Mouse (Mus musculus) heart, embryonic 16.5 days (tissue): Measurements from ENCODE around the gene Doc2a. TPM values are rescaled to one million over a fixed set of nuclear protein-coding genes. Genes with fewer than 3 reads are reported as not detected.
A peak's percentile ranks its signal among the peaks of the same experiment; 100 is the strongest.
"Not testable (repeated sequence)": the region's sequence is repeated elsewhere in the genome, so short reads cannot be mapped to it uniquely, and the experiment has no call there.

Experiments used
- ATAC-seq: fragments of 200-750 bp; cut with Nextera tagmentation; replicated peaks from 2 replicates; pipeline ENCODE4 v1.8.0; 2017; ENCODE audit warnings: moderate number of reproducible peaks; ENCODE audit not compliant: insufficient read depth, low FRiP score; ENCODE audit errors: extremely low read depth
- H3K27ac ChIP-seq: fragments of 300-500 bp; sonication (generic); 2 replicates; pipeline ENCODE4 v1.5.1; 2014; ENCODE audit warnings: mild to moderate bottlenecking, low read length, control low read depth, moderate library complexity
- H3K27me3 ChIP-seq: fragments of 300-500 bp; sonication (generic); 2 replicates; pipeline ENCODE4 v1.6.1; 2014; ENCODE audit warnings: low read length, mixed read lengths; ENCODE audit not compliant: control insufficient read depth, insufficient read depth
- H3K36me3 ChIP-seq: fragments of 300-500 bp; sonication (generic); 2 replicates; pipeline ENCODE4 v1.6.1; 2014; ENCODE audit not compliant: control insufficient read depth, insufficient read depth
- H3K4me1 ChIP-seq: fragments of 300-500 bp; sonication (generic); 2 replicates; pipeline ENCODE4 v1.6.1; 2014; ENCODE audit warnings: low read length, mixed read lengths; ENCODE audit not compliant: control insufficient read depth, insufficient read depth
- H3K4me2 ChIP-seq: fragments of 300-500 bp; sonication (generic); 2 replicates; pipeline ENCODE4 v1.6.1; 2014; ENCODE audit warnings: low read depth, mild to moderate bottlenecking, control low read depth, low read length
- H3K4me3 ChIP-seq: fragments of 300-500 bp; sonication (generic); 2 replicates; pipeline ENCODE4 v1.5.1; 2014; ENCODE audit warnings: mild to moderate bottlenecking, control low read depth, low read length
- H3K9ac ChIP-seq: fragments of 300-500 bp; sonication (generic); 2 replicates; pipeline ENCODE4 v1.6.1; 2014; ENCODE audit warnings: low read length, control low read depth
- H3K9me3 ChIP-seq: fragments of 300-500 bp; sonication (generic); replicated peaks from 2 replicates; pipeline ENCODE4 v1.6.1; 2016; ENCODE audit warnings: low read length; ENCODE audit not compliant: control insufficient read depth
- WGBS: fragments of 180-500 bp; shearing (Covaris S2); extraction: QIAGEN DNeasy Blood & Tissue Kit; methylation state at CpG from one replicate; pipeline ENCODE4 v1.1.7; 2014; 5-methylcytosine and 5-hydroxymethylcytosine counted together
- polyA plus RNA-seq: library from polyadenylated mRNA; unstranded; fragments of >200 nt; fragmentation: Nextera tagmentation; extraction: Ambion mirVana; gene quantifications from 2 replicates; pipeline ENCODE4 v1.2.1, GENCODE M21; 2015

The Doc2a gene
- polyA plus RNA-seq, 1 experiment from 2014 or later: not detected

DNA sequence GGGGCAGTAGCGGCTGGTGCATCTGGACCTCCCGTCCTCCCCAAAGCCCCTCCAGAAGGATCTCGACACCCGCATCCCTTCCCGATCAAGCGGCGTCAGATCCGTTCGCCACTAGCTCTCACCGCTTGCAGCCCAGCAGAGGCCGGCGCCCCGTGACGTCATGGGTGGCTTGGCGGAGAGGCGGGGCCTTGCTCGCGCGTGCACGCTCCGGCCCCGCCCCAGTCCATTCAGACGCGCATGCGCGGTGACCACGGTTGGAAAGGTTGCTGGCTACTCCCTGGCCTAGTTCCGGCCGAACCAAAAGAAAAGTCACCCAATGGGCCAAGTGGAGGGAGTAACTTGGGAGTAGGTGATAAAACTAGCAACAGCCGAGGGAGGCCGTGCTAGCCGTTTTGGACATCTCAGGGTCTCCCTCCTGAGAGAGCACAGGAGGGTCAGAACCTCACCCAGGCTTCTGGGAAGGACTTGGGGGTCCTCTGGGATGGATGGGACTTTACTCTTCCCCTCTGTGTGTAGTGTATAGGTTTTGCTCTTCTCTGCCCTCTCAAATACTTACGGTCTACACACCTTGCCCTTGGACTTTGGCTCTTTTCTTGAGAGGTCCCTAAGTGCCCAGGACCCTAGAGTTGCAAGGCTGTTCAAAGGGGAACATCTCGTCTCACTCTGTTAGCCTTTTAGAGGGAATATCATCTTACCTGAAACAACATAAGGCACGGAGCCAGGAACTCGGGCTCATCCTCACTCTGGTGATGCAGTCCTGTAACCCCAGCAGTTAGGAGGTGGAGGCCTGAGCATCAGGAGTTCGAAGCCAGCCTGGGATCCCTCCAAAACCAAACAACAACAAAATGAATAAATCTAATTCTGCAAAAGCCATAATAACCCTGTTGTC is 51.1 kb downstream of the Doc2a start:
- Histone ChIP-seq H3K4me3 (peak overlapping the region; percentile 82), H3K9ac (peak overlapping the region; percentile 92), H3K4me2 (peak overlapping the region; percentile 84), H3K27ac (peak overlapping the region; percentile 79), H3K27me3 (no peaks in the 10 kb centered on the region), H3K9me3 (no peaks in the 10 kb centered on the region), H3K4me1 (peaks cover 12% of the 10 kb centered on the region), H3K36me3 (no peaks in the 10 kb centered on the region)
- 12% methylated on average over 37 of the region's 37 CpGs for WGBS
- ATAC-seq: peak; percentile 96

DNA sequence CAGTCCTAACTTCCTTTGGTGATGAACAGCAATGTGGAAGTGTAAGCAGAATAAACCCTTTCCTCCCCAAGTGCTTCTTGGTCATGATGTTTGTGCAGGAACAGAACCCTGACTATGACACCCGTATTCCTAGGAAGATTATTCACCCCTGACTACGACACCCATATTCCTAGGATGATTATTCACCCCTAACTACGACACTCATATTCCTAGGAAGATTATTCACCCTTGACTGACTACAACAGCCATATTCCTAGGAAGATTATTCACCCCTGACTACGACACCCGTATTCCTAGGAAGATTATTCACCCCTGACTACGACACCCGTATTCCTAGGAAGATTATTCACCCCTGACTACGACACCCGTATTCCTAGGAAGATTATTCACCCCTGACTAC is 52.6 kb downstream of the Doc2a start:
- 88% methylated on average over 7 of the region's 9 CpGs for WGBS
- H3K36me3 ChIP-seq, H3K9me3 ChIP-seq, H3K9ac ChIP-seq, H3K27me3 ChIP-seq, H3K4me3 ChIP-seq, H3K4me2 ChIP-seq, ATAC-seq, H3K27ac ChIP-seq: not testable (repeated sequence)
- H3K4me1 ChIP-seq: peaks cover 12% of the 10 kb centered on the region

Other genes starting within 250 kb of the Doc2a start
- gene Nupr1, start 216.6 kb upstream of the Doc2a start, polyA plus RNA-seq: 12.8 and 12.9 TPM in 2 replicates
- gene Sgf29, start 198.1 kb upstream of the Doc2a start, polyA plus RNA-seq: 36.1 and 39.1 TPM in 2 replicates
- 17.4 and 18.5 TPM in 2 replicates for gene Sult1a1, start 171.0 kb upstream of the Doc2a start, polyA plus RNA-seq
- gene Bola2, start 152.0 kb upstream of the Doc2a start, polyA plus RNA-seq: 75.4 and 85.6 TPM in 2 replicates
- 6.6 and 6.7 TPM in 2 replicates for gene Slx1b, start 151.6 kb upstream of the Doc2a start, polyA plus RNA-seq
- gene Coro1a, start 139.6 kb upstream of the Doc2a start, polyA plus RNA-seq: 57.7 and 131 TPM in 2 replicates
- gene Mapk3, start 87.8 kb upstream of the Doc2a start, polyA plus RNA-seq: 58.6 and 62.5 TPM in 2 replicates
- 0.75 and 1.00 TPM in 2 replicates for gene Gdpd3, start 81.1 kb upstream of the Doc2a start, polyA plus RNA-seq
- gene Ypel3, start 70.5 kb upstream of the Doc2a start, polyA plus RNA-seq: 80.8 and 84.6 TPM in 2 replicates
- gene Tbx6, start 65.9 kb upstream of the Doc2a start, polyA plus RNA-seq: 0.09 and 0.58 TPM in 2 replicates
- gene Ppp4c, start 54.9 kb upstream of the Doc2a start, polyA plus RNA-seq: 133 and 159 TPM in 2 replicates
- gene Fam57b, start 49.7 kb upstream of the Doc2a start, polyA plus RNA-seq: 0.86 and 1.4 TPM in 2 replicates
- gene 4930451I11Rik, start 15.8 kb upstream of the Doc2a start, polyA plus RNA-seq: not detected in 2 replicates
- 19.8 and 22.2 TPM in 2 replicates for gene Hirip3, start 14.6 kb downstream of the Doc2a start, polyA plus RNA-seq
- gene Ino80e, start 15.0 kb downstream of the Doc2a start, polyA plus RNA-seq: 50.5 and 52.0 TPM in 2 replicates
- 31.1 and 35.4 TPM in 2 replicates for gene Taok2, start 37.3 kb downstream of the Doc2a start, polyA plus RNA-seq
- 19.6 and 22.5 TPM in 2 replicates for gene Tmem219, start 75.5 kb downstream of the Doc2a start, polyA plus RNA-seq
- 13.3 TPM in 2 replicates for gene Kctd13, start 81.5 kb downstream of the Doc2a start, polyA plus RNA-seq
- not detected in 2 replicates for gene Asphd1, start 102.2 kb downstream of the Doc2a start, polyA plus RNA-seq
- gene Sez6l2, start 103.1 kb downstream of the Doc2a start, polyA plus RNA-seq: 0.53 and 1.0 TPM in 2 replicates
- gene Cdipt, start 128.5 kb downstream of the Doc2a start, polyA plus RNA-seq: 85.1 and 89.4 TPM in 2 replicates
- gene Cdiptos, start 128.7 kb downstream of the Doc2a start, polyA plus RNA-seq: 1.2 and 1.6 TPM in 2 replicates
- 15.9 and 20.6 TPM in 2 replicates for gene Mvp, start 167.2 kb downstream of the Doc2a start, polyA plus RNA-seq
- 0.75 TPM in 1 of 2 replicates, not detected in the other for gene Pagr1b, start 169.1 kb downstream of the Doc2a start, polyA plus RNA-seq
- 61.0 and 78.5 TPM in 2 replicates for gene Pagr1a, start 169.9 kb downstream of the Doc2a start, polyA plus RNA-seq
- gene Gm42742, start 173.7 kb downstream of the Doc2a start, polyA plus RNA-seq: 15.4 and 38.5 TPM in 2 replicates
- gene Prrt2, start 173.8 kb downstream of the Doc2a start, polyA plus RNA-seq: 1.6 and 2.4 TPM in 2 replicates
- gene Maz, start 179.6 kb downstream of the Doc2a start, polyA plus RNA-seq: 31.5 and 34.1 TPM in 2 replicates
- gene Kif22, start 195.1 kb downstream of the Doc2a start, polyA plus RNA-seq: 80.4 and 81.6 TPM in 2 replicates
- 18.3 TPM in 1 of 2 replicates, not detected in the other for gene Zg16, start 239.9 kb downstream of the Doc2a start, polyA plus RNA-seq
- gene AI467606, start 243.9 kb downstream of the Doc2a start, polyA plus RNA-seq: 4.9 and 8.4 TPM in 2 replicates